Mouse (Mus musculus): ENCODE measurements around the gene Lgi1.

DNA sequence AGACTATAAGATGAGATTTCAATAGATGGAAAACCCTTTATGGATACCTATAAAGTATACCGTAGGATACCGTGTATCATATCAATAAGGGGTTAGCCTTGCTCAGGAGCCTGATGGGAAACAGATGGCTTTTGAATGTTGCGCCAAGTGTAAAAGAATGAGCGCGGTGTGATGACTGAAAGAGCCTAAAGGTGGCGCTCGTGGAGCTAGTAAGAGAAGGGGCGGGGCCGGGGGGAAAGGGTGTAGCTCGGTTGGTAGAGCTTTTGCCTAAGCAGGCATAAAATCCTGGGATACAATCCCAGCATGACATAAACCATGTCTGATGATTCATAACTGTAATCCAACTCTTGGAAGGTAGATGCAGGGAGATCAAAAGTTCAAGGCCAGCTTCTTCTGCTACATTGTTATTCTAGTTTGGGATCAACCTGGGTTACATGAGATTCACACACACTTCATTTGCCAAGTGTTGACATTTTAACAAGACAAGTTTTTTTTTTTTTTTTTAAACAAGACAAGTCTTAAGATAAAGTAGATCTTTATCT, 90.6 kb downstream of the Lgi1 start:
- TF ChIP-seq CTCF (IDR thresholded peaks at IDR 0.05; ENCODE audit: extremely low read depth, insufficient read depth, insufficient read length, insufficient replicate concordance) (no peak), POLR2A (IDR thresholded peaks at IDR 0.05; ENCODE audit: low read depth, low read length) (no peak)

All from spleen, adult 2 months (tissue).